Mouse (Mus musculus) c-Kit-negative CD71-positive TER-119-positive erythroid progenitor cells, embryonic 14.5 days (primary cell): ENCODE measurements around the gene Rpusd3.

Experiments
- DNase-seq: peaks from one replicate; pipeline ENCODE4 v3.0.0-alpha.2; 2013; ENCODE audit warnings: low read depth, low spot score

Gene Rpusd3

DNA sequence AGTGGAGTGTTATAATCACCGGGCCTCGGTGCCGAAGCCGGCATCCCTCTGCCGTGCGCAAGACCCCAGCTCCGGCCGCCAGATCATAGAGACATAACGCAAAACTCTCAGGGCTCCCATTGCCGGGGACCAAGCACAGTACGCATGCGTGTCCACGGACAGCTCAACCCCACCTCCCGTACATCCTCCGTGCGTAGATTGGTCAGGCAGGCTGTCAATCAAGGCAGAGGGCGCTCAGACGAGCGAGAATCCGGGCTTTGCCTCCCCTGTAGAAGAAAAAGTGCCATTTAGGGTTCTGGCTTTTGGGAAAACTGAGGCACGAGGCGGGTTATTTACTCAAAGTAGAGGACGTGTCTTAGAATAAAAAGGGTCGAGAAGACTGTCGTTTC is at the start of gene Rpusd3:
Gene Rpusd3, minus strand, starts transcription at position 142 of the 389 bp plus-strand sequence.
- DNase-seq: peak; percentile 98

DNA sequence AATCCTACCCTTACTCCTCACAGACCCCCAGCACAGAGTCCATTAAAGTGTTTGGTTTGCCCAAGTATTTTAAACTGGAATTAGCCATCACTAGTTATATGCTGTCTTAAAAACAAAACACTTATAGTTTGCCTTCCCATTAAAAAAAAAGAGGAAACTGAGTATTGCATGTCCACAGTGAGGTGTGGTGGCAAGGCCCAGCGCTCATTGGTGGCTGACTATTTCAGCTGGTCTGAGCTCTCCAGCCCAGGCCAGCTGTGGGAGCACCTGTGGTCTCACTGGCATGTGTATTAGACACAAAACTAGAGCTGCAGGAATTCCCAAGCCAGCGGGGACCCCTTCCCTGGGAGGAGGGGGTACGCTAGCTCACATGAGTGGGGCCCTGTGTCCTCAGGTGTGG is 49.4 kb upstream of the Rpusd3 start:
- DNase-seq: no peak

GRCm38 (mm10) chr6:113465602-113466001 is 46.5 kb upstream of the Rpusd3 start:
- no peak for DNase-seq

GRCm38 (mm10) chr6:113464040-113464439 is 44.9 kb upstream of the Rpusd3 start:
- no peak for DNase-seq

DNA sequence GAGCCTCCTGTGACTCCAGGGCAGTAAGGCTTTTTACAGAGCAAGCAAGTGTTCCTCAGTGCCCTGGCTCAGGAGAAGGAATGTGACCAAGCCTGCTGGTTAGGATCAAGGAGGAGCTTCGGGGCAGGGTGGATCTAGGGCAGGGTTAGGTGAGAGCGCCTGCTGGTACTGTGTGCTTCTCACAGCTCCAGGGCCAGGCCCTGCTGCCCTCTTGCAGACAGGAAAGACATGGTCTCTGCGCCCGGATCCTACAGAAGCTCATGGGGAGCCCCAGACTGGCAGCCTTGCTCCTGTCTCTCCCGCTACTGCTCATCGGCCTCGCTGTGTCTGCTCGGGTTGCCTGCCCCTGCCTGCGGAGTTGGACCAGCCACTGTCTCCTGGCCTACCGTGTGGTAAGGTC is 39.5 kb upstream of the Rpusd3 start:
- no peak for DNase-seq

- no peak for DNase-seq
These were observed 38.9 kb upstream of the Rpusd3 start, which contains the start of gene Il17re for GRCm38 (mm10) chr6:113457952-113458534. Il17re (plus strand) TSS chr6:113458484.

- no peak for DNase-seq
These were observed 35.9 kb upstream of the Rpusd3 start for GRCm38 (mm10) chr6:113455007-113455406.

DNA sequence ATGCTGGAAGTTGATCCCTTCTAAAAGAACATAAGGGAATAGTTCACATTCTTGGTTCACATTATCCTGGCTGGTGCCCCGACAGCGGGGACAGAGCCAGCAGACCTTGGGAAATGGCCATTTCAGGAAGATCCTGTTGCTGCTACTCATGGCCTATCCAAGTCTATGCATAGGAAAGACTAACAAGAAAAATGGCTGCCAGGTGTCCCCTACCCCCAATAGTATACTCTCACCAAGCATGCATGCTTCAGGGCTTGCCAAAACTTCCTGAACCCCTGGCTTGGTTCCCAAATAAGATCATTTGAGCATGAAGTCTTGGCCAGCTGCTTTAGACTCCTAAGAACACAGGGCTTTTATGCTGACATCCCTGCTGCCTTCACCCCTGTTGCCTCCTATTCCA is 32.7 kb upstream of the Rpusd3 start:
- no peak for DNase-seq

DNA sequence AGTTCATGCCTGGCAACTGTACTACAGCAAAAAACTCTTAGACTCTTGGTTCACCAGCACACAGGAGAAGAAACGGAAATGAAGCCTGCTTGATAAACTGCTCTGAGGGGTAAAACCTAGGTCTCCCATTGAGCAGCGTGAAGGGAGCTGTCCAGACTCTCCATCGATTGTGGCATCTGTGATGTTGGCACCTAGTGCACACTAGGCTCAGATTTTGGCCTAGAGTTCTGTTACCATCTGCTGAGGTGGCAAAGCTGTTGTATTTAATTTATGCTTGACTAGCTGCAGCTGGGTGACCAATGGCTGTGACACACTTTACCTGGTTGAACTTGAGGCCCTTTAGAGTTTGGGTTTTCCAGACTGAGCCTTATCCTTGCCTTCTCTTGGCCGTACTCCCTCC is 28.5 kb upstream of the Rpusd3 start:
- DNase-seq: no peak

GRCm38 (mm10) chr6:113444207-113444965 is 25.2 kb upstream of the Rpusd3 start:
- DNase-seq: no peak

DNA sequence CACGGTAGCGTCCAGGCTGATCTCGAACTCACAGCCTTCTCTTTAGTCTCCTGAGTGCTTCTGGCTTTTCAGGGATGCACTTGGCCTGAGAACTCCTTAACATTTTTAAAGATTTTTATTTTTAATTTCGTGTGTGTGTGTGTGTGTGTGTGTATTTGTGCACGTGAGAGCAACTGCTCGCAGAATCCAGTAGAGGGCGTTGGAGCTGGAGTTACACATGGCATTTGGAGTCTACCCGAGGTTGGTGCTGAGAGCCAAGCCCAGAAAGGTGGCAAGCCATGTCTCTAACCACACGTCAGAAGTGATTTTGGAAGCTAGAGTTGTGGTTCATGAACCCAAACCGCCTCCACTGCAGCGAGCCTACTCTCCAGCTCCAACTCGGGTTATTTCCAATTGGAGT is 24.0 kb upstream of the Rpusd3 start:
- DNase-seq: no peak

DNA sequence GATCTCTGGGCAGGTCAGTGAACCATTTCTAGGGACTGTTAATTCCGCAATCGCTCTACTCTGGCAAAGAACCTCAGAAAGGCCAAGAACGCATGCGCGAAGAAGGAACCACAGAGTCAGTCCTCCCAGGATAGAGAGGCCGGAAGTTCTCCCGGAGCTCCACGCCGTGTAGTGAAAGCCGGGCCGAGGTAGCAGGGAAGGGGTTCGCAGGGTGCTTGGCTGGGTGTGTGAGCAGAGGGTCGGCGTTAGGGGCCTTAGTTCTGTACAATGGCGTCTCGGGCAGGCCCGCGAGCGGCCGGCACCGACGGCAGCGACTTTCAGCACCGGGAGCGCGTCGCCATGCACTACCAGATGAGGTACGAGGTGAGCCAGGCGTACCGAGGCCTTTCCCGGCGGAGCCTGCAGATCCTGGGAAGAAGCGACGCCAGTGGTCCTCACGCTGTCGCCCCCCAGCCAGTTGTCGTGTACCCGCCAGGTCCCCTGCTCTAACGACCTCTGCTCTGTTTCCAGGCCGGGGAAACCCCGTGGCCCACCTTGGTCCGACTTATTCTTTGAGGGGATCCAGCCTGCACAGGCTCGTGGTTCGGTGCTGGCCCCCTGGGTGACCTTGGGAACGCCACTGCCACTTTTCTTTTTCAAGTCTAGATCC is 23.4 kb upstream of the Rpusd3 start, which contains the start of gene Jagn1:
Gene Jagn1, plus strand, starts transcription at position 128 of the 649 bp plus-strand sequence.
- DNase-seq: peak; percentile 91

DNA sequence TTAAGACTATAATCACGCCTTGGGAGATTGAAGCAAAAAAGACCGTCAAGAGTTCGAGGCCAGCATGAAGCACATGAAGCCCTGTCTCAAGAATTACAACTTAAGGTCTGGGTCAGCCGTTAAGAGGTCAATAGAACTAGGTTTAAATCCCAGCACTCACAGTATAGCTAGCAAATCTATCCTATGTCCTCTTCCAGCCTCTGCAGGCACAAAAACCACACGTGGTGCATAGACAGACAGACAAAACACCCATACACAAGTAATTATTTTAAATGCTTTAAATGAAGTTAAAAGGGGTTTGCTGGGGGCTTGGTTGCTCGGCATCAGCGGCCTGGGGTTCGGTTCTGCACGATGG is 22.9 kb upstream of the Rpusd3 start:
- DNase-seq: no peak

DNA sequence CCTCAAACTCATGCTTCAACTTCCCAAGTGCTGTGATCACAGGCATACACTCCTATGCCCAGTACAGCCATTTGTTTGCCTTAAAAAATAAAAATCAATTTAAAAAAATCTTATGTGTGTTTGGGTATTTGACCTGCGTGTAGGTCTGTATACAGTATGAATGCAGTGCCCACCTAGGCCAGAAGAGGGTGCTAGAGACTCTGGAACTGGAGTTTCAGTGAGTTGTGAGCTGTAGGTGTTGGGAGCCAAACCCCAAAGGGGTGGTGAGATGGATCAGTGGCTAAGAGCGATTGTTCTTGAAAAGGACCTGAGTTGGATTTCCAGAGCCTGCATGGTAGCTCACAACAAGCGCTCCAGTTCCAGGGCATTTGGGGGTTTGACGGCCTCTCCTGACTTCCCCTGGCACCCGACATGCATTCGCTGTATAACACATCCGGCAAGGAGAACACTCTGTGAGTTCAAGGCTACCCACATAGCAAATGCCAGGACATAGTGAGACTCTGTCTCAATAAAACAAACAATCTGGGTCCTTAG is 22.1 kb upstream of the Rpusd3 start:
- peak; percentile 66 for DNase-seq

GRCm38 (mm10) chr6:113440686-113441085 is 21.5 kb upstream of the Rpusd3 start:
- DNase-seq: no peak

DNA sequence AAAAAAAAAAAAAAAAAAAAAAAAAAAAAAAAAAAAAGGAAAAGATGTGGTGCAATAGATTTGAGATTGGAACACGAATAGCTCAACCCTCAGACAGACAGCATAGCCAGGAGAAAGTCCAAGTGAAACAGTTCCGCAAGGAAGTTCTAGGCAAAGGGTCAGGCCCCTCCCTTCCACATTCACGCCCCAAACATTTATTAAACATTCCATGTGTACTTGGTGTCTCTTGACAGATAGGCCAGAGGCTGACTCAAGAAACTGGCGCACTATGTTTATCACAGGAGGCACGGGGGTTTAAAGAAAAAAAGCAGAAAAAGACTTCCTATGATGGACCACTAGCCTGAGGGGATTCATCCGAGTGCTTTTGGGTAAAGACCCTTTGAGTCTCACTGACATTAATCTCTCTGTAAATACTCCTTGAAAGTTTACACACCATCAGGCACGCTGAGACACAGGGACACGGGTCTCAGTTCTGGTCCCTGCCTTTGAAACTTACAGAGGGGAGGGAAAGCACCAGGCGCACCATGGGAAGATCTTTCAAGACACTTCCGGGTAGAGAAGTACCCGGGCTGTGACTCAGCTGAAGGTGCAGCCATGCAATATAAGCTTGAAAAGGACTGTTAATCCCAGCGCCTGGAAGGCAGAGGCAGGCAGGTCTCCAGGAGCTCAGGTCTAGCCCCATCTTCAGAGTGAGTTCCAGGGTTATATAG is 19.7 kb upstream of the Rpusd3 start:
- DNase-seq: no peak

DNA sequence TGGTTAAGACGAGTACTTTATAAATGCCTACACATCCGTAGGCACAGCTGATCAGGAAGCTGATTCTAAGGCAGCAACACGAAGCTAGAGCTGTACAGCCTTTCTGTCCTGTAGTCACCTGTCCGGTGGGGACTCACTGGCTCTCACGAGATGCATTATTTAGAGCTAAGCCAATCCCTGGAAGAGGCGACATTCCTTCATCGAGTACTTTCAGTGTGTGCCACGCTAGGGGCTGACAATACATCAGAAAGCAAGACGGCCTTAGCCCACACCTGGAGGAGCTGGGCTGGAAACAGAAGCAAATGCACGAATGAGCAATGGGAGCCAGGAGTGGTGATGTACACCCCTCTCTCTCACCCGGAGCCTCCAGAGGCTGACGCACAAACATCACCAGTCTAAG is 18.0 kb upstream of the Rpusd3 start:
- DNase-seq: no peak

DNA sequence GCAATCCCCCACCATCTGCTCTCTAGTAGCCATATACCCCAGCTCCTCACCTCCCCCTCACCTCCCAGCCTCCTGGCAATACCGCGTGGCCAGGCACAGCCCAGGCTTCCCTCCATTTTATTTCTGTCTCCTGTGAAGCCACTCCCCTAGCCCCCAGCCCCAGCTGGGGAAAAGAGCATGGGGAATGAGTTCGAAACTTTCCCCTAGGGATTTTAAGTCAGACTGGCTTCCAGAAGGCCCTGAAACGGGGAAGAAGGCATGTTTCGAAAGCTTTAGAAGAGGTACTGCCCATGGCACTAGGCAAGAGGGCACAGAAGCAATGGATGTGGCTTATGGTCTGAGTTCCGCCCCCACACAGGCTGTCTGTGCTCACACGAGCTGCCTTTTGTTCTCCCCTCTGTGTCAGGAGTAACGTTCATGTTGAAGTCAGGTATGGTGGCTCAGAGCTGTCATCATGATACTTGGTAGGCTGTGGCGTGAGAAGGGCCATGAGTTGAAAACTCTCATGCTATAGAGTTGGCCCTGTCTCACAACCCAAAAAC is 16.6 kb upstream of the Rpusd3 start, which contains the start of gene Cidec:
Gene Cidec, minus strand, starts transcription at position 97 of the 542 bp plus-strand sequence.
- DNase-seq: no peak

DNA sequence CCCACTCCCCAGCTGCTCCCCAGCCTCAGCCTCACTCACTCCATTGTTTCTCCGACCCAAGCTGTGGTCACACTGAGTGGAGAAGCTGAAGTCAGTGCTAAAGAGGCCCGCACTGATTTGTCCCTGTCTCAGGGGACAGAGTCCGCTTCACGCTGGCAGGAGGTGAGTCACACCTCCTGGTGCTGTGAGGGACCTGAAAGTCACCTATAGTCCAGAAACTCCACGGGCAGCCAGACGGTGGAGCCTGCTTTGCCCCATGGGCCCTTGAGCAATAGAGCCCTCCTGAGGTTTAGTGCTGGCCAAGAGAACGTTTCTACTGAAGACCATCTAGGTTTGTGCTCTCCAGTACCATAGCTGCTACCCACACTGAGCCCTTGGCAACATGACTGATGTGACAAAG is 15.6 kb upstream of the Rpusd3 start:
- DNase-seq: no peak

GRCm38 (mm10) chr6:113433661-113434060 is 14.5 kb upstream of the Rpusd3 start:
- DNase-seq: no peak

DNA sequence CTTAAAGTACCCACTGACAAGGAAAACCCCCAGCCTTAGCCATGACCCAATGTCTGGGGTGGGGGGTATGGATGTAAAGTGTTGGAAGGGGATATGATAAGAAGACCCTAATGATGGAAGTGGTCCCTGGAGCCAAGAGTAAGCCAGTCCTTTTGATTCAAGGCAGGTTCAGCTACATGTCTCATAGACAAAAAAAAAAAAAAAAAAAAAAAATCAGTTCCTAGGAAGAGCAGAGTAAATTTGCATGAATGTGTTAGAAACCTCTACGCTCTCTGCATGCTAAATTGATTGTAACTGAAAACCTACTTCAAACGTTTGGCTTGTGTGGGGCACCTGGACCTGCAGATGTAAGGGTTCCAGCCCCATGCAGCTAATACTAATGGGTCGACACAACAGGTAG is 12.7 kb upstream of the Rpusd3 start:
- DNase-seq: no peak

DNA sequence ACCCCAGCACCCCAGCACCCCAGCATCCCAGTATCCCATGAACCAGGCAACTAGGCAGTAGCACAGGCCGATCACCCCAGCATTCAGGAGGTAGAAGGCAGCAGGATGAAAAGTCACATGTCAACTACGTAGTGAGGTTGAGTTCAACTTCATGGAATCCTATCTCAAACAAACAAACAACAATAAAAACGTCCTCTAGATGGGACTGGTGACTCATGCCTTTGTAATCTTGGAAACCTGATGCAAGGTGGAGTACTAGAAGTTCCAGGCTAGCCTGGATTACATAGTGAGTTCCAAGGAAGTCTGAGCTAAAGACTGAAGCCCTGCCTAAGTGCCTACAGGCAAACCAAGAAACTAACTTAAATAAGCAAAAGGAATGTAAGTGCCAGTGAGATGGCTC is 11.7 kb upstream of the Rpusd3 start:
- DNase-seq: no peak
